Mouse (Mus musculus) lung, embryonic 16.5 days (tissue): ENCODE measurements around the gene Gm8947. TPM values are rescaled to one million over a fixed set of nuclear protein-coding genes. Genes with fewer than 3 reads are reported as not detected.
A peak's percentile ranks its signal among the peaks of the same experiment; 100 is the strongest.
"Not testable (repeated sequence)": the region's sequence is repeated elsewhere in the genome, so short reads cannot be mapped to it uniquely, and the experiment has no call there.

ENCODE experiments used
- ATAC-seq: fragments of 200-750 bp; cut with Nextera tagmentation; 2 replicates; pipeline ENCODE4 v1.8.0; 2017; ENCODE audit warnings: low read depth, mild to moderate bottlenecking, moderate library complexity
- H3K27ac ChIP-seq: fragments of 300-500 bp; sonication (generic); 2 replicates; pipeline ENCODE4 v1.5.1; 2014; ENCODE audit warnings: mild to moderate bottlenecking, control low read depth, low read length
- H3K27me3 ChIP-seq: fragments of 300-500 bp; sonication (generic); 2 replicates; pipeline ENCODE4 v1.6.1; 2014; ENCODE audit warnings: low read depth, low read length, mixed read lengths; ENCODE audit not compliant: control insufficient read depth, insufficient read depth
- H3K36me3 ChIP-seq: fragments of 300-500 bp; sonication (generic); 2 replicates; pipeline ENCODE4 v1.6.1; 2014; ENCODE audit warnings: low read length; ENCODE audit not compliant: control insufficient read depth, insufficient read depth
- H3K4me1 ChIP-seq: fragments of 300-500 bp; sonication (generic); replicated peaks from 2 replicates; pipeline ENCODE4 v1.6.1; 2014; ENCODE audit warnings: low read length, mixed read lengths; ENCODE audit not compliant: control insufficient read depth, insufficient read depth
- H3K4me2 ChIP-seq: fragments of 300-500 bp; sonication (generic); 2 replicates; pipeline ENCODE4 v1.6.1; 2014; ENCODE audit warnings: low read depth, low read length, control low read depth
- H3K4me3 ChIP-seq: fragments of 300-500 bp; sonication (generic); 2 replicates; pipeline ENCODE4 v1.5.1; 2014; ENCODE audit warnings: mild to moderate bottlenecking, low read length, control low read depth
- H3K9ac ChIP-seq: fragments of 300-500 bp; sonication (generic); 2 replicates; pipeline ENCODE4 v1.6.1; 2014; ENCODE audit warnings: low read length, control low read depth
- H3K9me3 ChIP-seq: fragments of 300-500 bp; sonication (generic); 2 replicates; pipeline ENCODE4 v1.6.1; 2016; ENCODE audit warnings: low read length; ENCODE audit not compliant: control insufficient read depth
- WGBS: fragments of 180-500 bp; shearing (Covaris S2); extraction: QIAGEN DNeasy Blood & Tissue Kit; methylation state at CpG from one replicate; pipeline ENCODE4 v1.1.7; 2014; 5-methylcytosine and 5-hydroxymethylcytosine counted together
- polyA plus RNA-seq: library from polyadenylated mRNA; unstranded; fragments of >200 nt; fragmentation: Nextera tagmentation; extraction: Ambion mirVana; gene quantifications from 2 replicates; pipeline ENCODE4 v1.2.1, GENCODE M21; 2015

Gm8947 gene
- polyA plus RNA-seq, result not detected in 2 replicates

GRCm38 (mm10) chr1:151192075-151192474 lies at the start of gene Gm8947:
Gm8947 (plus strand) TSS chr1:151192376.
- H3K27me3 ChIP-seq, ATAC-seq: not testable (repeated sequence)

GRCm38 (mm10) chr1:151144471-151145146 lies 47.6 kb upstream of the Gm8947 start:
- H3K9ac ChIP-seq, result no peak overlapping the region
- H3K9me3 ChIP-seq, result no peaks in the 10 kb centered on the region
- no peak overlapping the region for H3K4me3 ChIP-seq
- ATAC-seq, result peak; percentile 45
- no peak overlapping the region for H3K27ac ChIP-seq
- 28% methylated on average over 6 of the region's 6 CpGs for WGBS
- no peaks in the 10 kb centered on the region for H3K36me3 ChIP-seq
- H3K4me1 ChIP-seq, result no peaks in the 10 kb centered on the region
- H3K27me3 ChIP-seq, result no peaks in the 10 kb centered on the region
- no peak overlapping the region for H3K4me2 ChIP-seq

More at GRCm38 (mm10) chr1:151192075-151192474, at the start of gene Gm8947:
- not testable (repeated sequence) for H3K36me3 ChIP-seq, H3K4me2 ChIP-seq, H3K9ac ChIP-seq, H3K9me3 ChIP-seq, H3K27ac ChIP-seq, H3K4me1 ChIP-seq, H3K4me3 ChIP-seq
- no CpG with 5 or more reads among the region's 7 CpGs for WGBS

DNA sequence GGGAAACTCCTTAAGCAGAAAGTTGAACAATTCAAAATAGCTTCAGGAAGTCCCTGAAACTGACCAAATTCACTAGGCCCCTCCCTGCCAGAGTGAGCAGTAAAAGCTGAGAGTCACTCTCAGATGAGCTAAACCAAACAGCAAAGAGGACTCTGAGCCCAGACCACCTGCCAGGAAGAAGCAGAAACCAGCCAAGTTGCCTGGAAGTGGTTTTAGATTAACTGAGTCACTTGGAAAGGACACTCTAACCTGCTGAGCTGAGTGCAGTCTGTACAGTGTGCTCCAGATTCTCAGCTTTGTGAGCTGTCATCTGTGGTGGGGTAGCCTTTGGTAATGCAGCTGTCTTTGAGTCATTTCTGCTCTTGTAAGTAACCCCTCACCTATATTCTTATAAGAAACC lies 44.4 kb upstream of the Gm8947 start:
- no peak overlapping the region for H3K4me2 ChIP-seq
- no peak for ATAC-seq

GRCm38 (mm10) chr1:151150211-151150610 lies 42.0 kb upstream of the Gm8947 start:
- no peak overlapping the region for H3K4me3 ChIP-seq
- no peak overlapping the region for H3K27ac ChIP-seq
- no peaks in the 10 kb centered on the region for H3K4me1 ChIP-seq
- H3K4me2 ChIP-seq, result no peak overlapping the region
- no peak for ATAC-seq
- H3K9me3 ChIP-seq, result no peaks in the 10 kb centered on the region
- WGBS, result 91% methylated on average over 7 of the region's 7 CpGs
- no peaks in the 10 kb centered on the region for H3K27me3 ChIP-seq
- no peak overlapping the region for H3K9ac ChIP-seq
- no peaks in the 10 kb centered on the region for H3K36me3 ChIP-seq

More for the DNA sequence above, 44.4 kb upstream of the Gm8947 start:
- H3K4me1 ChIP-seq, result no peaks in the 10 kb centered on the region
- H3K9ac ChIP-seq, result no peak overlapping the region
- no peak overlapping the region for H3K27ac ChIP-seq
- H3K27me3 ChIP-seq, result no peaks in the 10 kb centered on the region
- H3K4me3 ChIP-seq, result no peak overlapping the region
- no peaks in the 10 kb centered on the region for H3K36me3 ChIP-seq
- no peaks in the 10 kb centered on the region for H3K9me3 ChIP-seq

DNA sequence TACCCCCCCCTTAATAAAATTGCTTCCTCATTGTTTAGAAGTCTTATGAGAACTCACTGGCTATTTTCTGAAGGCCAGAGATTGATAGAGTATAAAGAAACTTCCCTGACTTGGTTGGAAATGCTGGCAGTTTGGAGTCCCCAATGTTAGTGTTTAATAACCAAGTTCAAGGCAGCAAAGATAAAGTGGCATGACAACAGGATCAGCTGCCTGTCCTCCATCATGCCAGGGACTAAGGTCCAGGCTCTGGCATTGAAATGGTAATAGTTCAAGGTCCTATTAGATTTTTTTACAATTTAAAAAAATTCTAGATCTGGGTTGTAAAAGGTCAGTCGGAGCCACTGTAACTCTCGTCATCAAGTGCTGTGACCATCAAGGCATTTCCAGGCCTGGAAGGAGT lies 41.1 kb upstream of the Gm8947 start:
- Histone ChIP-seq H3K4me3 (no peak overlapping the region), H3K27ac (no peak overlapping the region), H3K9me3 (no peaks in the 10 kb centered on the region), H3K4me1 (no peaks in the 10 kb centered on the region), H3K27me3 (no peaks in the 10 kb centered on the region), H3K4me2 (no peak overlapping the region), H3K36me3 (no peaks in the 10 kb centered on the region), H3K9ac (no peak overlapping the region)
- ATAC-seq, result no peak
- 69% methylated on average over 2 of the region's 2 CpGs for WGBS

GRCm38 (mm10) chr1:151153056-151153652 lies 39.0 kb upstream of the Gm8947 start:
- ATAC-seq, result no peak
- no peaks in the 10 kb centered on the region for H3K4me1 ChIP-seq
- H3K4me2 ChIP-seq, result no peak overlapping the region
- no peak overlapping the region for H3K4me3 ChIP-seq
- H3K27ac ChIP-seq, result no peak overlapping the region
- no peaks in the 10 kb centered on the region for H3K27me3 ChIP-seq
- no peaks in the 10 kb centered on the region for H3K9me3 ChIP-seq
- H3K9ac ChIP-seq, result no peak overlapping the region
- WGBS, result 76% methylated on average over 6 of the region's 6 CpGs
- no peaks in the 10 kb centered on the region for H3K36me3 ChIP-seq

DNA sequence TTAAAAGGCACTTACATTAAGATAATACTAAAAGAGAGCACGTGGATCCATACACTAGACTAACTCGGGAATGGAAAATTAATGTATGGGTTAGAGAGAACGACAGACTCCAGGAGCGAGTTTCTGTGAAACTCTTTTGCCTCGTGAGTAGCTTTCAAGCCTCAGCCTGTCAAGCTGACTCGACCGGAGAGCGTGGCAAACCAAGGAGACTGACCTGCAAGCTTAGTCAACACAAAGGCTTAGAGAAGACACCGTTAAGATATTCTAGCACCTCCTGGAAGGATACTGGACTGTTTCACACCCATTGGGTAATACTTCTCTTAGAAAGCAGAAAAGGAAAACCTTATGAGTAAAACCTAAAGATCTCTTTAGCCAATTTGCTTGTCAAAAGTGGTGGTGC lies 38.0 kb upstream of the Gm8947 start:
- not testable (repeated sequence) for H3K9ac ChIP-seq, H3K4me2 ChIP-seq, H3K4me1 ChIP-seq, H3K27ac ChIP-seq, H3K9me3 ChIP-seq, H3K27me3 ChIP-seq, H3K4me3 ChIP-seq, ATAC-seq, H3K36me3 ChIP-seq
- 87% methylated on average over 9 of the region's 9 CpGs for WGBS

DNA sequence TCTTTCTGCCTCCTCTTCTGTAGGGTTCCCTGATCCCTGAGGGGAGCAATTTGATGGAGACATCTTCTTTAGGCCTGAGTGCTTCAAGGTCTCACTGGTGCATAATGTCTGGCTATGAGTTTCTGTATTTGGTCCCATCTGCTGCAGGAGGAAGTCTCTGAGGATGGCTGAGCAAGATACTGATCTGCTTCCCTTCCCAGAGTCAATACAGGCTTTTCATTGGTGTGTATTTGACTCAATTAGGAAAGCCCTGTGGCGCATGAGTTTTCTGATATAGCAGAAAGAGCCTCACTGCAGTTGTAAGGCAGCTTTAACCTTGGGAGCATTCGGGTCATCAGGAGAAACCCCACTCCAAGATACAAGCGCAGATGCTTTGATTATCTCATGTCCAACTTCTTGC lies 36.0 kb upstream of the Gm8947 start:
- no peak for ATAC-seq
- Histone ChIP-seq H3K9ac (no peak overlapping the region), H3K9me3 (no peaks in the 10 kb centered on the region), H3K4me1 (no peaks in the 10 kb centered on the region), H3K36me3 (no peaks in the 10 kb centered on the region), H3K27ac (no peak overlapping the region), H3K4me2 (no peak overlapping the region), H3K4me3 (no peak overlapping the region), H3K27me3 (no peaks in the 10 kb centered on the region)
- 80% methylated on average over 3 of the region's 3 CpGs for WGBS

DNA sequence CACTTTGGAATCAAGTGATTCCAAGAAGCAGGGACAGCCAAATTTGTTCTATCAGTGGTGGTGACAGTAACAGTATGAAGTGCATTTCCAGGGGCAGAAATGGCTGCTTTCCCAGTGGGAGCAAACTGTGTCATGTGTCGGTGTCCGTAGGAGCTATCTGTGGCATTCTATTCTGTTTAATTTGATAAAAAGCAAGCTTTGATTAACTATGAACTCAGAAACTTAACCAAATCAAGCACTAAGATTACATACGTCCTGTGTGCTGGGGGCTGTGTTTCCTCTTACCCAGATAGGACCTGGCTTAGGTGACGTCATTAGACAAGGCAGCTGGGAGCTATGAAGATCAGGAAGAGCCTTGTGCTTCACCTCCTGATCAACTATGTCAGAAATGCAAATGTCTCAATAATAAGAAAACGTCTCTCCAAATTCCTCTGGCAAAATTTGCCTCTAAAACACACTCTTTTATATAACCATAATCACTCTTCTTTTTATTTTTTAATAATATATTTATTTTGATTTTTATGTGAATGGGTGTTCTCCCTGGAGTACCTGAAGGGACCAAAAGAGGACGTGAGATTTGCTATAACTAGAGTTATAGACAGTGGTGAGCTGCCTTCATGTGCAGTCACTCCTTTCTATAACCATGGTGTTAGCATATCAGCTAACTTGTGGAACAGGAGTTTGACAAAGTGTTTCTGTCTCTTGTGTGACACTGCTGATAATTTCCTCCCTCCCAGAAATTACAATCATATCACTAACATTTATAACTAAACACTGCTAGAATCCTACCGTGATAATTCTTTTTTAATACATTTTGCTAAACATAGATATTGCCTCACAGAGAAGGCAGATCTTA lies 35.2 kb upstream of the Gm8947 start:
- no peaks in the 10 kb centered on the region for H3K27me3 ChIP-seq
- H3K9ac ChIP-seq, result no peak overlapping the region
- H3K4me1 ChIP-seq, result no peaks in the 10 kb centered on the region
- no peak overlapping the region for H3K4me3 ChIP-seq
- WGBS, result 56% methylated on average over 7 of the region's 7 CpGs
- no peak for ATAC-seq
- no peaks in the 10 kb centered on the region for H3K9me3 ChIP-seq
- no peak overlapping the region for H3K4me2 ChIP-seq
- H3K27ac ChIP-seq, result no peak overlapping the region
- H3K36me3 ChIP-seq, result no peaks in the 10 kb centered on the region
